Mouse (Mus musculus): ENCODE results near the gene Cnot4.

Cnot4 gene

GRCm38 (mm10) chr6:35033341-35033740 is 100.2 kb downstream of the Cnot4 start:
- DNase-seq (ENCODE audit: low spot score) = no peak

- DNase-seq (ENCODE audit: low spot score) = no peak
These were observed 100.8 kb downstream of the Cnot4 start for GRCm38 (mm10) chr6:35032704-35033103.

- DNase-seq (ENCODE audit: low spot score) = no peak
These were observed 102.7 kb downstream of the Cnot4 start for GRCm38 (mm10) chr6:35030811-35031210.

GRCm38 (mm10) chr6:35030226-35030625 is 103.3 kb downstream of the Cnot4 start:
- DNase-seq (ENCODE audit: low spot score) = no peak

GRCm38 (mm10) chr6:35028023-35028422 is 105.5 kb downstream of the Cnot4 start:
- no peak for DNase-seq (ENCODE audit: low spot score)

- DNase-seq (ENCODE audit: low spot score) = no peak
These were observed 106.3 kb downstream of the Cnot4 start for GRCm38 (mm10) chr6:35027257-35027656.

- DNase-seq (ENCODE audit: low spot score) = no peak
These were observed 116.9 kb downstream of the Cnot4 start for GRCm38 (mm10) chr6:35016624-35017023.

GRCm38 (mm10) chr6:35011953-35012352 is 121.6 kb downstream of the Cnot4 start:
- DNase-seq (ENCODE audit: low spot score) = no peak

GRCm38 (mm10) chr6:35010705-35011104 is 122.8 kb downstream of the Cnot4 start:
- DNase-seq (ENCODE audit: low spot score) = no peak

- no peak for DNase-seq (ENCODE audit: low spot score)
These were observed 131.3 kb downstream of the Cnot4 start for GRCm38 (mm10) chr6:35002261-35002669.

- no peak for DNase-seq (ENCODE audit: low spot score)
These were observed 134.4 kb downstream of the Cnot4 start for GRCm38 (mm10) chr6:34999101-34999500.

GRCm38 (mm10) chr6:34996496-34996895 is 137.0 kb downstream of the Cnot4 start:
- DNase-seq (ENCODE audit: low spot score) = no peak

- peak; percentile 52 for DNase-seq (ENCODE audit: low spot score)
These were observed 138.3 kb downstream of the Cnot4 start for GRCm38 (mm10) chr6:34995265-34995681.

GRCm38 (mm10) chr6:34994692-34995091 is 138.8 kb downstream of the Cnot4 start:
- DNase-seq (ENCODE audit: low spot score) = no peak

- no peak for DNase-seq (ENCODE audit: low spot score)
These were observed 144.3 kb downstream of the Cnot4 start for GRCm38 (mm10) chr6:34989263-34989662.

GRCm38 (mm10) chr6:34988081-34988761 is 145.3 kb downstream of the Cnot4 start, which contains the start of gene Slc23a4:
Gene Slc23a4, minus strand, starts transcription at chr6:34988404.
- DNase-seq (ENCODE audit: low spot score) = no peak

GRCm38 (mm10) chr6:34987085-34987645 is 146.4 kb downstream of the Cnot4 start:
- DNase-seq (ENCODE audit: low spot score) = no peak

- DNase-seq (ENCODE audit: low spot score) = no peak
These were observed 152.9 kb downstream of the Cnot4 start for GRCm38 (mm10) chr6:34980661-34981060.

- DNase-seq (ENCODE audit: low spot score) = no peak
These were observed 154.2 kb downstream of the Cnot4 start for GRCm38 (mm10) chr6:34979291-34979690.

All from urinary bladder, postnatal 10 days (tissue).